Mouse (Mus musculus) ES-Bruce4 (cell line): ENCODE results near the gene Kcna7. TPM values are rescaled to one million over a fixed set of nuclear protein-coding genes. Genes with fewer than 3 reads are reported as not detected.
A peak's percentile ranks its signal among the peaks of the same experiment; 100 is the strongest.

ENCODE experiments used
- H3K27ac ChIP-seq: 2 replicates; pipeline ENCODE4 v1.5.1; 2012; ENCODE audit warnings: low read length, inconsistent platforms; ENCODE audit not compliant: insufficient read depth
- H3K27me3 ChIP-seq: 2 replicates; pipeline ENCODE4 v1.6.1; 2012; ENCODE audit warnings: mild to moderate bottlenecking, low read length, inconsistent platforms; ENCODE audit not compliant: control insufficient read depth, poor library complexity, insufficient read depth, severe bottlenecking
- H3K36me3 ChIP-seq: 2 replicates; pipeline ENCODE4 v1.6.1; 2012; ENCODE audit warnings: inconsistent platforms, mild to moderate bottlenecking, low read length, moderate library complexity; ENCODE audit not compliant: control insufficient read depth, poor library complexity, insufficient read depth, severe bottlenecking
- H3K4me1 ChIP-seq: one replicate; pipeline ENCODE4 v1.8.1; 2011; ENCODE audit warnings: low read length; ENCODE audit not compliant: control insufficient read depth, insufficient read depth
- H3K4me3 ChIP-seq: 2 replicates; pipeline ENCODE4 v1.5.1; 2011; ENCODE audit warnings: low read depth, mild to moderate bottlenecking, low read length
- H3K9ac ChIP-seq: 2 replicates; pipeline ENCODE4 v1.6.1; 2012; ENCODE audit warnings: low read depth, mild to moderate bottlenecking, inconsistent platforms; ENCODE audit not compliant: poor library complexity, severe bottlenecking
- H3K9me3 ChIP-seq: replicated peaks from 2 replicates; pipeline ENCODE4 v1.6.1; 2012; ENCODE audit warnings: mild to moderate bottlenecking, low read length, inconsistent platforms; ENCODE audit not compliant: control insufficient read depth, poor library complexity, insufficient read depth, severe bottlenecking
- CTCF ChIP-seq: IDR thresholded peaks from one replicate; pipeline ENCODE4 v1.8.1; 2011; ENCODE audit warnings: low read depth, low read length
- EP300 ChIP-seq: IDR thresholded peaks from 2 replicates; pipeline ENCODE4 v1.6.1; 2011; ENCODE audit warnings: low read depth, low read length; ENCODE audit not compliant: insufficient read depth
- POLR2A ChIP-seq: IDR thresholded peaks from one replicate; pipeline ENCODE4 v1.8.1; 2011; ENCODE audit warnings: low read length; ENCODE audit not compliant: insufficient read depth
- polyA plus RNA-seq: library from polyadenylated mRNA; stranded (reverse); fragments of >200 nt; gene quantifications from 2 replicates; pipeline ENCODE4 v1.2.4, GENCODE M21; 2011; ENCODE audit warnings: low read depth; ENCODE audit not compliant: missing spikeins, insufficient read depth, insufficient read length

Gene Kcna7
- polyA plus RNA-seq, 1 experiment: not detected

DNA sequence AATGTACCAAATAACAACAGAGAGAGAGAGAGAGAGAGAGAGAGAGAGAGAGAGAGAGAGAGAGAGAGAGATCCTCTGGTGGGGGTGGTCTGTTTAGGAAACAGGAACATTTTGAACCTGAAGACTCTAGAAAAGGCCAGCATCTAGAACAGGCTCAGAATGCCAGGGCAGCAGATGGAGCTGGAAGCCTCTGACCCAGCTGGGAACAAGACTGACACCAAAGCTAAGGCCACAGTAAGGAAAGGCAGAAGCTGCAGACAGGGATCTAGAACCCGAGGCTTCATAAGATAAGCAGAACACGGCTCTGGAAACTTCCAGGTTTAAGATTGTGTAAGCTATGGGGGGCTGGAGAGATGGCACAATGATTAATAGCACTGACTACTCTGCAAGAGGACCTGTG is 41.5 kb upstream of the Kcna7 start:
- Histone ChIP-seq H3K9ac (no peak overlapping the region), H3K4me3 (no peak overlapping the region), H3K4me1 (no peaks in the 10 kb centered on the region), H3K27ac (no peak overlapping the region), H3K9me3 (no peaks in the 10 kb centered on the region), H3K27me3 (no peaks in the 10 kb centered on the region), H3K36me3 (no peaks in the 10 kb centered on the region)
- TF ChIP-seq POLR2A (no peak), CTCF (no peak), EP300 (no peak)

DNA sequence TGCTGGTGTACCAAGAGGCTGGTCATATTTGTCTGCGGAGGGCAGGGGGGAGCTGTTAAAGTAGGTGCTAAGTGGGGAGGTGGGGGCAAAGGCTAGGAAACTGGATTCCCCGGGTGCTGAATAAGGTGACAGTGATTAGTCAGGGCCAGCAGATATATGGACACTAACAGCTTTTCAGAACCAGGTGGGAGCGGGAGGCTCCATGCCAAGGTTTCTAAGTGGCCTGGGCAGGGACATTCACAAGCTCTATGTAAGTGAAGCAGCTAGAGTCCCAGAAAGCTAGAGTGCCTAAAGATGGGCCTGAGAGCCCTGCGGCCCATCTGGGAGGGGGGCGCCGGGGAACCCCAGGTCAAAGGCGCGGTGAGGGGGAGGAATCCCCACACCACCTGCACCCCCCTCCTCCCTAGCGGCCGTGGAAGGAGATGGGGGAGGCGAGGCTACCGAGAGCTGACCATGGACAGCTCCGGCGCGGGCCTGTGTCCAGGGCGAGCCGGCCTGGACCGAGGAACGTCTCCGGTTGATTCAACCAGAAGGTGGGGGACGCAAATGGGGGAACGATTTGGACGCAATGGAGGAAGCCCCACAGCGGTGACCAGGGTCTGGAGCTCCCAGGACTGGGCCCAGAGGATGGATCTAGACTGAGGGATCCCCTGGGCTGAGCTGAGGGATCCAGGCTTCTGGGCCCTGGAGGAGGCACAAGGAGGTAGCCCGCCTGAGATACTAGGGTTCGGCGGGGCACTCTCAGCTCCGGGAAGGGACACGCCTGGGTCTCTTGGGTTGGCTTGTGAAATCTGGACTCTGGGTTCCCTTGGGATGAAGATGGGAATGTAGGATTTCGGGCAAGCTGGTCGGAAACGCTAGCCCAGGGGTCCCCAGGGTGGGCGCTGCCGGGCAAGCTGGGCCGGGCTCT is 39.5 kb upstream of the Kcna7 start:
- Histone ChIP-seq H3K4me3 (peak overlapping the region; percentile 66), H3K9ac (peak overlapping the region; percentile 76), H3K4me1 (no peaks in the 10 kb centered on the region), H3K36me3 (no peaks in the 10 kb centered on the region), H3K27ac (no peak overlapping the region), H3K9me3 (no peaks in the 10 kb centered on the region), H3K27me3 (no peaks in the 10 kb centered on the region)
- TF ChIP-seq CTCF: no peak
- TF ChIP-seq POLR2A: no peak
- TF ChIP-seq EP300: no peak

DNA sequence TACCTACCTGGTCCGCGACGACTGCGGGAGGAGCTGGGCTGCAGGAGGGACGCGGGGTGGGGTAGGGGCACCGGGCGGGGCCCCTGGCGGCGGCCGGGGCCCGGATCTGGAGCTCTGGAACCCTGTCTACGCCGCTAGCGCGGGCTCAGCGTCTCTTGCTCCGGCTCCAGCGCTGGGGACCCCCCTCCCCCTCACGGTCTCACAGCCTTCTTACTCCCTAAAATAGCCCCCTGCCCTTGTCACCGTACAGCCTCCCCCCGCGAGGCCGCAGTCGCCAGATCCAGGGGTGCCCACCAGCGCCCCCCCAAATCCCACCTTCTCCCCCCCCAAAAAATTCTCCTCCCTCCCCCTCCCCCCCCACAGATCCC is 38.8 kb upstream of the Kcna7 start, which contains the start of gene Ppfia3:
Gene Ppfia3, minus strand, starts transcription at position 368 of the 368 bp plus-strand sequence.
- Histone ChIP-seq H3K4me3 (peak within 1 kb of the TSS; percentile 82), H3K27ac (no peak within 1 kb of the TSS), H3K36me3 (no peaks in the 10 kb centered on the region), H3K27me3 (no peaks in the 10 kb centered on the region), H3K4me1 (no peaks in the 10 kb centered on the region), H3K9ac (peak within 1 kb of the TSS; percentile 76), H3K9me3 (no peaks in the 10 kb centered on the region)
- TF ChIP-seq POLR2A: no peak

DNA sequence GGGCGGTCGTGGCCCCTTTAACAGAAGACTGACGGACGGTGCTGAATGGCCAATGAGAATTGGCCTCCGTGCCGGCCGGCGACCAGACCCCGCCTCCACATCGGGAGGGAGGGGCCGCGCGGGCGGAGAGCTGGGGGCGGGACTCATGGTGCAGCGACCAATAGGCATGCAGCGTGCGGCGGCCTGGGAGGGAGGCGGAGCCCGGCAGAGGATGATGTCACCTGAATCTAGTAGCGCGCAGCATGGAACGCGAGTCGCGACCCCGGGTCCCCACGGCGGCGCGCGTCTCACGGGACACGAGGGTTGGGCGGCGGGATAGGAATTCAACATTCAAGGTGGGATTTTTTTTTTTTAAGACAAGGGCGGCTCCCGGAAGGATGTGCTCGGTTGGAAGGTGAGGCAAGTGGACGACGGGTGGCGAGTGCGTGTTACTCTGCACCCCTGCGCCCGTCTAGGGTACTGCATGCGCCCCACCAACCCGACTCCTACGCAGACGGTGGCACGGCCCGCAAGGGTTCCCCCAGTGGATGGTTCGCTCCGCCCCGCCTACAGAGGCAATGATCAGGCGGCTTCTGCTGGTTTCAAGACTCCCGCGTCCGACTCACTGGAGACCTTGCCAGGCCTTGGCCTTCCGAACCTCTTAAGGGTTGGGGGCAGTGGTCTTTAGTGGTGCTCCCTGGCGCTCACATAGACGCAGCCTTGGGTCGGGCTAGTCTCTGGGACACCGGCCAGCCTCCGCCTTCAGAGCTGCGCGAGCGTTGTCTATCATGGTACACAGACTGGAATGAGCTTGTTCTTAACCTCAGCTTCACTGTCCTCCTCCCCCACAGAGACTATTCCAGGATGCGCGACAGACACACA is 38.2 kb upstream of the Kcna7 start:
- H3K36me3 ChIP-seq: no peaks in the 10 kb centered on the region
- H3K27ac ChIP-seq: no peak overlapping the region
- TF ChIP-seq CTCF: peak; percentile 49
- peak; percentile 33 for TF ChIP-seq POLR2A
- peak; percentile 44; the same call in 1 of the 2 replicates for TF ChIP-seq EP300
- H3K4me3 ChIP-seq: peak overlapping the region; percentile 82
- H3K27me3 ChIP-seq: no peaks in the 10 kb centered on the region
- peak overlapping the region; percentile 76 for H3K9ac ChIP-seq
- no peaks in the 10 kb centered on the region for H3K4me1 ChIP-seq
- no peaks in the 10 kb centered on the region for H3K9me3 ChIP-seq

DNA sequence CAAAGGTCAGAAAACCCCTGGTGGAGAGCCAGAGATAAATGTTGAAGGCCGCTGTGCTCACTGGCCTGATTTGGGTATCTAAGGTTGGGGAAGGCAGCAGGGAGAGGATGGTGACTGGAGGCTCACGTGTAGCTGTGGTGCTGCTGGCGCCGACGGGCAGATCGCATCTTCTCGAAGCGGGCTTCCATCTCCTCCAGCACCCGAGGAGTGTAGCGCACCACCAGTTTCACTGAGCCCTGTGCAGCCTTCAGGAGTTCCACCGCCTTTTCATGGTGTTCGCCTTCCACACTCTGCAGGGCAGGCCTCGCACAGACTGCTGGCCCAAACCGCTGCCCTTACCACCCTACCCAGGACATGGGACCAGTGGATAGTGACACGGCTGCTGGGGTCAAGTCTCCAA is 37.3 kb upstream of the Kcna7 start:
- H3K9me3 ChIP-seq: no peaks in the 10 kb centered on the region
- no peak overlapping the region for H3K27ac ChIP-seq
- no peaks in the 10 kb centered on the region for H3K27me3 ChIP-seq
- H3K4me3 ChIP-seq: peak overlapping the region; percentile 82
- H3K36me3 ChIP-seq: no peaks in the 10 kb centered on the region
- TF ChIP-seq CTCF: no peak
- TF ChIP-seq POLR2A: no peak
- no peak for TF ChIP-seq EP300
- no peaks in the 10 kb centered on the region for H3K4me1 ChIP-seq
- H3K9ac ChIP-seq: peak overlapping the region; percentile 50
